Mouse (Mus musculus) heart, embryonic 13.5 days (tissue): Measurements from ENCODE around the gene Usp21. TPM values are rescaled to one million over a fixed set of nuclear protein-coding genes. Genes with fewer than 3 reads are reported as not detected.
"Not testable (repeated sequence)": the region's sequence is repeated elsewhere in the genome, so short reads cannot be mapped to it uniquely, and the experiment has no call there.

Experiments
- ATAC-seq: fragments of 200-750 bp; cut with Nextera tagmentation; 2 replicates; pipeline ENCODE4 v1.8.0; 2017; ENCODE audit warnings: moderate TSS enrichment; ENCODE audit not compliant: insufficient number of reproducible peaks, low FRiP score, low TSS enrichment; ENCODE audit errors: extremely low read depth
- H3K27ac ChIP-seq: fragments of 300-500 bp; sonication (generic); replicated peaks from 2 replicates; pipeline ENCODE4 v1.5.1; 2015; ENCODE audit warnings: moderate library complexity, mild to moderate bottlenecking, inconsistent platforms
- H3K27me3 ChIP-seq: fragments of 300-500 bp; sonication (generic); replicated peaks from 2 replicates; pipeline ENCODE4 v1.6.1; 2015; ENCODE audit warnings: mild to moderate bottlenecking, inconsistent platforms
- H3K36me3 ChIP-seq: fragments of 300-500 bp; sonication (generic); 2 replicates; pipeline ENCODE4 v1.6.1; 2015; ENCODE audit warnings: mild to moderate bottlenecking, inconsistent platforms
- H3K4me1 ChIP-seq: fragments of 300-500 bp; sonication (generic); 2 replicates; pipeline ENCODE4 v1.6.1; 2015; ENCODE audit warnings: inconsistent platforms
- H3K4me2 ChIP-seq: fragments of 300-500 bp; sonication (generic); 2 replicates; pipeline ENCODE4 v1.6.1; 2015; ENCODE audit warnings: inconsistent platforms, mild to moderate bottlenecking, moderate library complexity
- H3K4me3 ChIP-seq: fragments of 300-500 bp; sonication (generic); 2 replicates; pipeline ENCODE4 v1.5.1; 2015; ENCODE audit warnings: moderate library complexity, mild to moderate bottlenecking, inconsistent platforms
- H3K9ac ChIP-seq: fragments of 300-500 bp; sonication (generic); 2 replicates; pipeline ENCODE4 v1.6.1; 2015; ENCODE audit warnings: inconsistent platforms, mild to moderate bottlenecking, moderate library complexity
- H3K9me3 ChIP-seq: fragments of 300-500 bp; sonication (generic); 2 replicates; pipeline ENCODE4 v1.6.1; 2016; ENCODE audit warnings: inconsistent platforms
- WGBS: fragments of 180-500 bp; shearing (Covaris S2); methylation state at CpG from one replicate; pipeline ENCODE4 v1.1.7; 2015; ENCODE audit warnings: mixed read lengths; 5-methylcytosine and 5-hydroxymethylcytosine counted together
- polyA plus RNA-seq: library from polyadenylated mRNA; unstranded; fragments of >200 nt; fragmentation: Nextera tagmentation; extraction: Ambion mirVana; gene quantifications from 2 replicates; pipeline ENCODE4 v1.2.1, GENCODE M21; 2015

Usp21 gene
- polyA plus RNA-seq, 1 experiment from 2014 or later = 48.4 TPM

DNA sequence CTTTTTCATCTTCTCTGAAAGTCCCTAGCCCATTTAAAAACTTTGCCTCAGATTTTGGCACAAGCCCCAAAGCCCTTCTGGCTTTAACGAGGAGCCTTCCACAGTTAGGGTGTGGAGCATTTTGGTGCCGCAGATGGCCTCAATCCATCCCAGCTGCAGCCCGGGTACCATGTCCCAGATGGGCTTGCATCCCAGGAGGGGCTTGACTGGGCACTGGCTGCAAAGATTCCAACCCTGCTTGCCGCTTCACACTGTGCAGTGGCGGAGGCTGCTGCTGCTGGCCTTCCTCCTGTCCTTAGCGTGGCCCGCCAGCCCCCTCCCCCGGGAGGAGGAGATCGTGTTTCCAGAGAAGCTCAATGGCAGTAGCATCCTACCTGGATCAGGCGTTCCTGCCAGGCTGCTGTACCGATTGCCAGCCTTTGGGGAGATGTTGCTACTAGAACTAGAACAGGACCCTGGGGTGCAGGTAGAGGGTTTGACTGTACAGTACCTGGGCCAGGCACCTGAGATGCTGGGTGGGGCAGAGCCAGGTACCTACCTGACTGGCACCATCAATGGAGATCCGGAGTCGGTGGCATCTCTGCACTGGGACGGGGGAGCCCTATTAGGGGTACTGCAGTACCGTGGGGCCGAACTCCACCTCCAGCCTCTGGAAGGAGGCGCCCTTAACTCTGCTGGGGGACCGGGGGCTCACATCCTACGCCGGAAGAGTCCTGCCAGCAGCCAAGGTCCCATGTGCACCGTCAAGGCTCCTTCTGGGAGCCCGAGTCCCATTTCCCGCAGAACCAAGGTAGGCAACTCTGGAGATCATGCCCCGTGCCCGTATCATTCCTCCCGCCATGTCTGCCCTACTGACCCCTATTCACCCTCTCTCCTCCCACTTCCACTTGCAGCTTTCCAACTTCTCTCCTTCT, 36.9 kb downstream of the Usp21 start, which contains the start of gene Ndufs2:
TSS of gene Ndufs2 (minus strand) at position 709 of the 914 bp plus-strand sequence.
- Histone ChIP-seq H3K36me3 (0 out of 2 replicates have a peak, but pooled peaks cover 4% of the 10 kb centered on the region), H3K27me3 (peaks cover 10% of the 10 kb centered on the region; the same call in 1 of the 2 replicates), H3K4me2 (peak within 1 kb of the TSS; percentile 59), H3K4me3 (peak within 1 kb of the TSS; percentile 42), H3K27ac (peak within 1 kb of the TSS; percentile 72), H3K4me1 (peaks cover 56% of the 10 kb centered on the region), H3K9ac (peak within 1 kb of the TSS; percentile 67), H3K9me3 (no peaks in the 10 kb centered on the region)
- ATAC-seq = no peak
- 22% methylated on average over 26 of the region's 26 CpGs for WGBS

DNA sequence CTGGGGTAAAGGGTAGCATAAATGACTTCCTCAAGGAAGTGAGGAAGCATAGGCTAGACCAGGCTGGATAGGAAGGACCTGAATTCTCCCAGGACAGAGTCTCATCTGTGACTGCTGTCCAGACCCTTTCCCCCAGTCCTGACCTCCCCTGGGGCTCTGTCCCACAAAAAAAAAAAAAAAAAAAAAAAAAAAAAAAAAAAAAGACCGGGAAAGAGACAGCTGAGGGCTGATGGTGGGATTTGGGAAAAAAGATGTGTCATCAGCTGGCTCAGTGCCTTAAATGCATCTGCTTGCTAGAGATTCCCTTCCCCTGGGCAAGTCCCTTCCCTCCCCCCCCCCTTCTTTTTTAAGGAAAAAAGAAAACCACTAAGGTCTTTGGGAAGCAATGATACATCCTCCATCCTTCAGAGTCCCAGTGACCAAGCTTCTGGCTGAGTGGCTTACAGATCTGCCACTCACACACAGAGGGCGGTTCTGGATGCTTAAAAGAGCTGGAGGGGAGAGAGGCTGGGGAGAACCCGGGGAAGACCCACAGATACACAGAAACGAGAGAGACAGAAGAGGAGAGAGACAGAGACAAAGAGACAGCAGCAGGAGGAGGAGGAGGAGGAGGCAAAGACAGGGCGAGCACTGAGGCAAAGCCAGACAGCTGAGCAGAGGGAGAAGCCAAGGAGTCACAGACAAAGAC, 37.7 kb downstream of the Usp21 start, which contains the start of gene Adamts4:
TSS of gene Adamts4 (plus strand) at position 509 of the 688 bp plus-strand sequence.
- H3K9me3 ChIP-seq = no peaks in the 10 kb centered on the region
- H3K9ac ChIP-seq = peak within 1 kb of the TSS; percentile 67
- ATAC-seq = no peak
- H3K4me1 ChIP-seq = peaks cover 63% of the 10 kb centered on the region
- peak within 1 kb of the TSS; percentile 93 for H3K27ac ChIP-seq
- peak within 1 kb of the TSS; percentile 42 for H3K4me3 ChIP-seq
- H3K36me3 ChIP-seq = peaks cover 11% of the 10 kb centered on the region
- WGBS = 22% methylated on average over 5 of the region's 5 CpGs
- H3K4me2 ChIP-seq = peak within 1 kb of the TSS; percentile 59
- H3K27me3 ChIP-seq = peaks cover 10% of the 10 kb centered on the region; the same call in 1 of the 2 replicates

DNA sequence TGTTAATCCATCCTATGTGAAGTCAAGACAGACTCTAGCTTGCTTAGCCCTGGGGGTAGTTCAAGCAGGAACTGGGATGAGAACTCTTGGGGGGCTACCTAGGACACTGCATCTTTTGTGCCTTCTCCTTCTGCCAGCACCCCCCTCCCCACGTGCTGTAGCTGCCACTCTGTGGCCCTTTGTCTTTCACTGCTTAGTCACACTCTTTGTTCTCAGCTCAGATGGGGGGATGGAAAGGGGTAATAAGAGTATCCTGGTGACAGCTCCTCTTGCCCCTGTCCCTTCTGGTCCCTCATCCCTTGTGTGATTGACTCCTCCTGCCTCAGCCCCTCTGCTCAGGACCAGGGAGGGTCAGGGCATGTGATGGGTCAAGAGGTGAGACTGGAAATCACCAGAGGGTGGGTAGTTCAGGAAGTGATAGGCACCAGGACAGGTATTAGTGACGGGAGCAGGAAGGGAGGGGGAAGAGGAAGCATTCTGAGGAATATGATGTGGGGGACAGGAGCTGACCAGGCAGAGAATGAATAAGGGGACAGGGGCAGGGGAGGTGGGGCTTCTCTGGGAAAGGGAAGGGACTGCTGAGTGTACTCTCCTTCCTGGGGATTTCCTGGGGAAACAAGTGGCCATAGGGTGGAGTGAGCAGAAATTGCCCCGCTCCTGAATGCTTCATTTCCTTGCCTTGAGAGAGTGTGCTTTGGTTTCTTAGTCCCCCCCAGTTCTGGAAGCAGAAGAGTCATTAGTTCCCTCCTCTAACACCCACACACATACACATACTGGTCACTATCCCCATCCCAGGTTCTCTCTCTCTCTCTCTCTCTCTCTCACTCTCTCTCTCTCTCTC, 39.2 kb downstream of the Usp21 start:
- Histone ChIP-seq H3K4me3 (no peak overlapping the region), H3K36me3 (peaks cover 20% of the 10 kb centered on the region), H3K4me1 (peaks cover 71% of the 10 kb centered on the region), H3K27me3 (peaks cover 10% of the 10 kb centered on the region; the same call in 1 of the 2 replicates), H3K9me3 (no peaks in the 10 kb centered on the region), H3K4me2 (peak overlapping the region; percentile 84; the same call in 1 of the 2 replicates), H3K27ac (peak overlapping the region; percentile 93), H3K9ac (no peak overlapping the region)
- WGBS = 53% methylated on average over 3 of the region's 3 CpGs
- no peak for ATAC-seq

DNA sequence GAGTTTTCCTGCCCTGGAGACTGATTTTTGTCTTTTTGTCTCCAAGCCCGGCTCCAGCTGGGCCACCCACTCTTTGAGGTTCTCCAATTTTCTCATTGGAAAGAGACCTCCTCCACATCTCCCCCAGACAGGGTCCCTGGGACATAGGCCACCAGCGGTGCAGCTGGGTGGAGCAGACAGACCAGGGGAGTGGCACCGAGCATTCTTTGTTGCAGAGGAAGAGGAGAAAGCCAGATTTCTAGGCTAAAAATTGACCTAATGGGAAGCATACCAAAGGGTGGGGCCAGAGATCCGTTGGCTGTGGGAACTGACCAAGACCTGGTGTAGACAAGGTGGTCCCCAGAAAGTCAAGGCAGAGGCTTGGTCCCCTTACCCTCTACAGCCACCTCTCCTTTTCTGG, 39.9 kb downstream of the Usp21 start:
- WGBS = 28% methylated on average over 4 of the region's 4 CpGs
- Histone ChIP-seq H3K9ac (peak overlapping the region; percentile 82), H3K27me3 (peaks cover 8% of the 10 kb centered on the region; the same call in 1 of the 2 replicates), H3K27ac (peak overlapping the region; percentile 93), H3K9me3 (no peaks in the 10 kb centered on the region), H3K4me2 (peak overlapping the region; percentile 84), H3K36me3 (peaks cover 27% of the 10 kb centered on the region), H3K4me3 (peak overlapping the region; percentile 83), H3K4me1 (peaks cover 71% of the 10 kb centered on the region)
- ATAC-seq = no peak

DNA sequence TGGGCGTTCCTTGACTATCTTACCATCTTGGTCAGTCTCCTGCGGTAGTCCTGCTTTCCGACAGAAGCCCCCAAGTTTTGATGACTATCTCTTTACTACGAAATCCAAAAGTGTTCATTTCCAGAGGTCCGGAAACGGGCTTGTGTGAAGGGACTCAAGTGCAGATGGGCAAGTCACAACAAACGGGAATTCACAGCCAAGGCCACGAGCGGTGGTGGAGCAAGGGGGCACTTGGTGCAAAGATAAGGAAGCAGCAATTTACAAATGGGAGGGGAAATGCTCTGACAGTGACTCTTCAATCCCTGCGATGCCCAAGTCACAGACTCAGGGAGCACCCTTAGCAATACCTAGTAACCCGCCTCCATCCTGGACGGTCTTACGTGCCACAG, 40.3 kb downstream of the Usp21 start:
- WGBS = 8% methylated on average over 13 of the region's 13 CpGs

DNA sequence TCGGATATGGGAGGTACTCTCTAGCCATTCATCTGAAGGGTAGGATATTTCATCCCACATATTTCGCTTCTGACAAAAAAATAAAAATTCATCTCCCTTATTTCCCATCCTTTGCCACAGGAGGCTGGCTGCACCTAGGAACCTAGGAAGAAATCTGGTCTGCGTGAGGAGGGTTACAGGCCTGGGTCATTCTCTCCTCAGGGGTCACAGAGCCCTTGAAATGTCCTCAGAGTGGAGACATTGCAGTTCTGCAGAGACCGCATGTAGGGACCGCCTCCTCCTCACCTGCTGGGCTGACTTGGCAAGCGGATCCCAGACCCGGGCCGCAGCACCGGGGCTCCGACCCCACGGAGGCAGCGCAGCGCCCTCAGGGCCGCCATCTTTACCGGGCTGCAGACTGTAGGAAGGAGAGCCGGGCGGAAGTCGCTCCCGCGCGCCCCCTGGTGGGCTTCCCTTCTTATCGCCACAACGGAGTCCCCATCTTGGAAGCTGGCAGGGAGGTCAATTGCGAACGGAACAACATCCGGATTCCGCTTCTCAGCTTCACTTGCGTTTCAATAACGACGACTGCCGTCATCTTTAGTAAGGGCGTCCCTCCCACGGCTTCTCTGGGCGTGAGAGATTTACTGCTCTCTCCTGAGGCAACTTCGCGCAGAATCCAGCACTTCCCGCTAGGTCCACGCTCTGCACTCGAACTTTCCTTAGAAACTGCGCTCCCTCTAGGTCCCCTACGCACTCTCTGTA, 40.9 kb downstream of the Usp21 start:
- 0 out of 2 replicates have a peak, but pooled peaks cover 6% of the 10 kb centered on the region for H3K27me3 ChIP-seq
- no peaks in the 10 kb centered on the region for H3K9me3 ChIP-seq
- H3K36me3 ChIP-seq = peaks cover 37% of the 10 kb centered on the region
- H3K4me2 ChIP-seq = peak overlapping the region; percentile 84
- WGBS = under 1% methylated on average over 41 of the region's 41 CpGs
- H3K4me1 ChIP-seq = peaks cover 62% of the 10 kb centered on the region
- peak; percentile 78 for ATAC-seq
- H3K9ac ChIP-seq = peak overlapping the region; percentile 95
- H3K4me3 ChIP-seq = peak overlapping the region; percentile 83
- H3K27ac ChIP-seq = peak overlapping the region; percentile 93

More for the DNA sequence above, 40.3 kb downstream of the Usp21 start:
- Histone ChIP-seq H3K27ac (peak overlapping the region; percentile 93), H3K4me1 (peaks cover 67% of the 10 kb centered on the region), H3K36me3 (peaks cover 32% of the 10 kb centered on the region), H3K27me3 (0 out of 2 replicates have a peak, but pooled peaks cover 6% of the 10 kb centered on the region), H3K9ac (peak overlapping the region; percentile 82), H3K4me2 (peak overlapping the region; percentile 84), H3K9me3 (no peaks in the 10 kb centered on the region), H3K4me3 (peak overlapping the region; percentile 83)
- ATAC-seq = no peak

DNA sequence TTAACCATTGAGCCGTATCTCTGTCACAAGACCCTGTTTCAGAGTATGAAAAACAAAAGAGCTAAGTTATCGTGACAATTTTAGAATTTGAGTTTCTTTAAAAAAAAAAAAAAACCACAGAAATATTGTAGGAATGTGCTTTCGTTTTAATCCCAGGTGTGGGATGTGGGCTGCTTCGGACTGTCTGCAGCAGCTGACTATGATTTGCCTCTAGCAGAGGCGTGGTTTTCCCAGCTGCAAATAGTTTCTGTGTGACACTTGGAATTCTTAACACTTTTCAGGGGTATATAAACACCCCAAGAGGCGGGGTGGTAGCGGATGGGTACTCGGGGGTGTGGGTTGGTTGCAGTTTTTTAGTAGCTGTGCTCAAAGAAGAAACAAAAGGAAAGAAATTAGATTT, 42.4 kb downstream of the Usp21 start:
- peak overlapping the region; percentile 83; the same call in 1 of the 2 replicates for H3K4me3 ChIP-seq
- peaks cover 52% of the 10 kb centered on the region for H3K36me3 ChIP-seq
- no peaks in the 10 kb centered on the region for H3K9me3 ChIP-seq
- H3K4me1 ChIP-seq = peaks cover 47% of the 10 kb centered on the region
- H3K9ac ChIP-seq = peak overlapping the region; percentile 95
- 80% methylated on average over 8 of the region's 8 CpGs for WGBS
- H3K27me3 ChIP-seq = no peaks in the 10 kb centered on the region
- ATAC-seq = no peak
- H3K4me2 ChIP-seq = peak overlapping the region; percentile 84
- no peak overlapping the region for H3K27ac ChIP-seq

DNA sequence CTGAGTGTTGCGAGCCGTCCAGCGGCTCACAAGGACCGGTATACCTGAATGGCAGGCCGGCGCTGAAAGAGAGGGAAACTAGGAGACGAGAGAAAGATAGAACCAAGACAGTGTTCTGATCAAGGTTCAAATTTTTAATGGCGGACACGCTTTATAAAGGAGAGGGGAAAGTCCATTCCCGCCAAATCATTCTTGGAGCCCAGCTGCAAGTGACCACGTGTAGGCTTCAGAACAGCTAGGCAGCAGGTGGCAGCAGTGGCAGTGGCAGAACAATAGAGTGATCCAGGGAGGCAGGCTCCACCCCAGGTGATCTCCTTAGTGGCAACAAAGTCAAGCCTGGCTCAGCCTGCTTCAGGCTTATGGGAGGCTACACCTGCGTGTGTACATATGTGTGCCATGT, 45.8 kb downstream of the Usp21 start:
- Histone ChIP-seq H3K36me3 (peaks cover 87% of the 10 kb centered on the region), H3K4me1 (peaks cover 20% of the 10 kb centered on the region)
- not testable (repeated sequence) for H3K9ac ChIP-seq, ATAC-seq, H3K9me3 ChIP-seq, H3K4me2 ChIP-seq, H3K4me3 ChIP-seq, H3K27me3 ChIP-seq, H3K27ac ChIP-seq
- WGBS = 88% methylated on average over 12 of the region's 12 CpGs

DNA sequence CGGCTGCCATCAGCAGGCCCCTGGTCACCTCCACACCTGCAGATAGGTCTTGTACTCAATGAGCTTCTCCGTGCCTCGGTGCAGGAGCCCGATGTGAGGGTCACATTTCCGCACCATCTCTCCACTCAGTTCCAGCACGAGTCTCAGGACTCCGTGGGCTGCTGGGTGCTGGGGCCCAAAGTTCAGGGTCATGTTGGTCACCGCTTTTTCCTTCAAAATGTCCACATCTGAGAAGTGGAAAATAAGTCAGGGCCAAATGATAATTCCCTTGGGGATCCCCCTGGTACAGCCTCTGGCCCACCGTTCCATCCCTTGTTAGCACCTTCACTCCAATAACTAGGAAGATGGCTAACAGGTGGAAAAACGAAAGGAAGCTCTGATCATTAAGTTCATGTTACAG, 46.9 kb downstream of the Usp21 start:
- H3K36me3 ChIP-seq = peaks cover 97% of the 10 kb centered on the region
- no peak overlapping the region for H3K9ac ChIP-seq
- no peak overlapping the region for H3K27ac ChIP-seq
- H3K4me1 ChIP-seq = peaks cover 20% of the 10 kb centered on the region
- no peak for ATAC-seq
- H3K27me3 ChIP-seq = no peaks in the 10 kb centered on the region
- WGBS = 89% methylated on average over 10 of the region's 10 CpGs
- H3K4me3 ChIP-seq = no peak overlapping the region
- no peaks in the 10 kb centered on the region for H3K9me3 ChIP-seq
- H3K4me2 ChIP-seq = no peak overlapping the region
